Mouse (Mus musculus): ENCODE results near the gene Glo1. TPM values are rescaled to one million over a fixed set of nuclear protein-coding genes. Genes with fewer than 3 reads are reported as not detected.

The Glo1 gene
- total and polyA plus RNA-seq, 3 experiments: 90.8 to 1,040 (median 402) TPM

- Histone ChIP-seq H3K36me3 (replicated peaks) (peaks cover 2% of the 10 kb centered on the region), H3K4me3 (ENCODE audit: low read depth, low read length) (no peak overlapping the region), H3K9me3 (replicated peaks) (no peaks in the 10 kb centered on the region), H3K27me3 (ENCODE audit: insufficient read depth, low read length) (no peaks in the 10 kb centered on the region), H3K4me1 (ENCODE audit: insufficient read depth, low read depth, low read length) (peaks cover 12% of the 10 kb centered on the region)
- ATAC-seq (ENCODE audit: extremely low read depth, insufficient number of reproducible peaks, low FRiP score, poor library complexity, severe bottlenecking) (no peak), DNase-seq (ENCODE audit: low spot score) (no peak)
- TF ChIP-seq GATA2 (IDR thresholded peaks at IDR 0.05; ENCODE audit: borderline replicate concordance, low read depth, low read length) (no peak), GATA1 (IDR thresholded peaks at IDR 0.05; ENCODE audit: borderline replicate concordance, low read length) (no peak), CTCF (IDR thresholded peaks at IDR 0.05; ENCODE audit: low read depth, low read length) (no peak), TAL1 (conservative IDR thresholded peaks at IDR 0.05; ENCODE audit: low read depth, low read length) (no peak), POLR2AphosphoS5 (IDR thresholded peaks at IDR 0.05; ENCODE audit: insufficient replicate concordance, low read depth, low read length) (no peak)
These were observed 45.9 kb downstream of the Glo1 start for GRCm38 (mm10) chr17:30580781-30581180.

- peak; percentile 43 for DNase-seq (ENCODE audit: low spot score)
- H3K36me3 ChIP-seq (replicated peaks): peaks cover 3% of the 10 kb centered on the region
- ATAC-seq (ENCODE audit: extremely low read depth, insufficient number of reproducible peaks, low FRiP score, poor library complexity, severe bottlenecking): no peak
- no peaks in the 10 kb centered on the region for H3K9me3 ChIP-seq (replicated peaks)
- peak overlapping the region; percentile 75 for H3K4me3 ChIP-seq (ENCODE audit: low read depth, low read length)
- no peak for TF ChIP-seq GATA1 (IDR thresholded peaks at IDR 0.05; ENCODE audit: borderline replicate concordance, low read length)
- no peak for TF ChIP-seq TAL1 (conservative IDR thresholded peaks at IDR 0.05; ENCODE audit: low read depth, low read length)
- TF ChIP-seq CTCF (IDR thresholded peaks at IDR 0.05; ENCODE audit: low read depth, low read length): no peak
- no peak for TF ChIP-seq POLR2AphosphoS5 (IDR thresholded peaks at IDR 0.05; ENCODE audit: insufficient replicate concordance, low read depth, low read length)
- TF ChIP-seq GATA2 (IDR thresholded peaks at IDR 0.05; ENCODE audit: borderline replicate concordance, low read depth, low read length): no peak
- H3K4me1 ChIP-seq (ENCODE audit: insufficient read depth, low read depth, low read length): peaks cover 32% of the 10 kb centered on the region
- no peaks in the 10 kb centered on the region for H3K27me3 ChIP-seq (ENCODE audit: insufficient read depth, low read length)
These were observed 49.7 kb downstream of the Glo1 start for GRCm38 (mm10) chr17:30576946-30577345.

- ATAC-seq (ENCODE audit: extremely low read depth, insufficient number of reproducible peaks, low FRiP score, poor library complexity, severe bottlenecking): peak; percentile 89
- peaks cover 34% of the 10 kb centered on the region for H3K4me1 ChIP-seq (ENCODE audit: insufficient read depth, low read depth, low read length)
- DNase-seq (ENCODE audit: low spot score): peak; percentile 95
- H3K4me3 ChIP-seq (ENCODE audit: low read depth, low read length): peak within 1 kb of the TSS; percentile 75
- H3K36me3 ChIP-seq (replicated peaks): peaks cover 9% of the 10 kb centered on the region
- no peaks in the 10 kb centered on the region for H3K9me3 ChIP-seq (replicated peaks)
- TF ChIP-seq GATA1 (IDR thresholded peaks at IDR 0.05; ENCODE audit: borderline replicate concordance, low read length): no peak
- no peak for TF ChIP-seq CTCF (IDR thresholded peaks at IDR 0.05; ENCODE audit: low read depth, low read length)
- no peak for TF ChIP-seq TAL1 (conservative IDR thresholded peaks at IDR 0.05; ENCODE audit: low read depth, low read length)
- no peaks in the 10 kb centered on the region for H3K27me3 ChIP-seq (ENCODE audit: insufficient read depth, low read length)
These were observed 50.5 kb downstream of the Glo1 start, which contains the start of gene Btbd9 for GRCm38 (mm10) chr17:30575941-30576773. Gene Btbd9 (minus strand): TSS chr17:30576488.

- H3K4me1 ChIP-seq (ENCODE audit: insufficient read depth, low read depth, low read length): peaks cover 40% of the 10 kb centered on the region
- H3K9me3 ChIP-seq (replicated peaks): no peaks in the 10 kb centered on the region
- no peak for TF ChIP-seq TAL1 (conservative IDR thresholded peaks at IDR 0.05; ENCODE audit: low read depth, low read length)
- no peak for TF ChIP-seq GATA2 (IDR thresholded peaks at IDR 0.05; ENCODE audit: borderline replicate concordance, low read depth, low read length)
- TF ChIP-seq POLR2AphosphoS5 (IDR thresholded peaks at IDR 0.05; ENCODE audit: insufficient replicate concordance, low read depth, low read length): no peak
- TF ChIP-seq CTCF (IDR thresholded peaks at IDR 0.05; ENCODE audit: low read depth, low read length): no peak
- TF ChIP-seq GATA1 (IDR thresholded peaks at IDR 0.05; ENCODE audit: borderline replicate concordance, low read length): no peak
- peaks cover 14% of the 10 kb centered on the region for H3K36me3 ChIP-seq (replicated peaks)
- no peaks in the 10 kb centered on the region for H3K27me3 ChIP-seq (ENCODE audit: insufficient read depth, low read length)
- DNase-seq (ENCODE audit: low spot score): peak; percentile 77
- peak overlapping the region; percentile 75 for H3K4me3 ChIP-seq (ENCODE audit: low read depth, low read length)
- peak; percentile 29 for ATAC-seq (ENCODE audit: extremely low read depth, insufficient number of reproducible peaks, low FRiP score, poor library complexity, severe bottlenecking)
These were observed 51.4 kb downstream of the Glo1 start for GRCm38 (mm10) chr17:30575121-30575904.

- ATAC-seq (ENCODE audit: extremely low read depth, insufficient number of reproducible peaks, low FRiP score, poor library complexity, severe bottlenecking): no peak
- peak; percentile 41 for DNase-seq (ENCODE audit: low spot score)
- Histone ChIP-seq H3K36me3 (replicated peaks) (peaks cover 14% of the 10 kb centered on the region), H3K4me3 (ENCODE audit: low read depth, low read length) (no peak overlapping the region; the same call in 1 of the 2 replicates), H3K9me3 (replicated peaks) (no peaks in the 10 kb centered on the region), H3K27me3 (ENCODE audit: insufficient read depth, low read length) (no peaks in the 10 kb centered on the region), H3K4me1 (ENCODE audit: insufficient read depth, low read depth, low read length) (peaks cover 45% of the 10 kb centered on the region)
- TF ChIP-seq CTCF (IDR thresholded peaks at IDR 0.05; ENCODE audit: low read depth, low read length): no peak
- no peak for TF ChIP-seq TAL1 (conservative IDR thresholded peaks at IDR 0.05; ENCODE audit: low read depth, low read length)
- TF ChIP-seq GATA2 (IDR thresholded peaks at IDR 0.05; ENCODE audit: borderline replicate concordance, low read depth, low read length): no peak
- no peak for TF ChIP-seq GATA1 (IDR thresholded peaks at IDR 0.05; ENCODE audit: borderline replicate concordance, low read length)
- no peak for TF ChIP-seq POLR2AphosphoS5 (IDR thresholded peaks at IDR 0.05; ENCODE audit: insufficient replicate concordance, low read depth, low read length)
These were observed 51.9 kb downstream of the Glo1 start for GRCm38 (mm10) chr17:30574783-30575075.

Data from G1E (cell line).